Comparison of ENCODE assay signal across 8 mouse cellular contexts in genomic region chr9:85326292-85327241, GRCm38 (mm10). TPM values are rescaled to one million over a fixed set of nuclear protein-coding genes. Genes with fewer than 3 reads are reported as not detected.
DNase-seq lines count a peak whose midpoint lies in the region; ATAC-seq and TF ChIP-seq lines count a peak whose summit lies in the region.

No protein-coding gene starts in this region.

- ATAC-seq in liver, embryonic 15.5 days (ENCODE audit: insufficient read depth) = peak; percentile 46; the same call in 1 of the 2 replicates

- TF ChIP-seq EP300 in heart, adult 2 months (IDR thresholded peaks at IDR 0.05; ENCODE audit: insufficient read depth, low read depth, low read length) = no peak

- H3K4me3 ChIP-seq in layer of hippocampus, adult 2 months = peak overlapping the region; percentile 67
- H3K4me3 ChIP-seq in heart, adult 2 months = peak overlapping the region; percentile 54
- peak overlapping the region; percentile 69 for H3K4me3 ChIP-seq in liver, embryonic 15.5 days (replicated peaks)
- peak overlapping the region; percentile 70 for H3K4me3 ChIP-seq in testis, adult 2 months (ENCODE audit: control insufficient read depth, low read depth, low read length)

- peak overlapping the region; percentile 78 for H3K4me2 ChIP-seq in liver, embryonic 15.5 days

- TF ChIP-seq POLR2A in heart, adult 2 months (IDR thresholded peaks at IDR 0.05; ENCODE audit: insufficient read depth, low read depth, low read length) = no peak
- no peak for TF ChIP-seq POLR2A in testis, adult 2 months (IDR thresholded peaks at IDR 0.05; ENCODE audit: control insufficient read depth, low read depth, low read length)

- peak overlapping the region; percentile 59 for H3K9ac ChIP-seq in heart, adult 2 months (ENCODE audit: low read depth, low read length)
- peak overlapping the region; percentile 63 for H3K9ac ChIP-seq in liver, embryonic 15.5 days

- no peaks in the 10 kb centered on the region for H3K27me3 ChIP-seq in heart, adult 2 months (ENCODE audit: control insufficient read depth, insufficient read depth, low read length)
- H3K27me3 ChIP-seq in liver, embryonic 15.5 days = peaks cover 15% of the 10 kb centered on the region
- H3K27me3 ChIP-seq in testis, adult 2 months (ENCODE audit: control insufficient read depth, insufficient read depth, low read length) = no peaks in the 10 kb centered on the region

- no peak for TF ChIP-seq CTCF in layer of hippocampus, adult 2 months (conservative IDR thresholded peaks at IDR 0.05)
- TF ChIP-seq CTCF in heart, adult 2 months (IDR thresholded peaks at IDR 0.05) = no peak
- no peak for TF ChIP-seq CTCF in testis, adult 2 months (IDR thresholded peaks at IDR 0.05; ENCODE audit: control insufficient read depth, insufficient read depth, insufficient replicate concordance, low read depth, low read length)

- 1% methylated on average over 82 of the region's 88 CpGs for WGBS in heart, adult 2 months
- under 1% methylated on average over 88 of the region's 88 CpGs for WGBS in liver, embryonic 15.5 days (ENCODE audit: insufficient replicate concordance)

- no peaks in the 10 kb centered on the region for H3K4me1 ChIP-seq in heart, adult 2 months (ENCODE audit: control insufficient read depth, insufficient read depth, low read length)
- H3K4me1 ChIP-seq in liver, embryonic 15.5 days (replicated peaks) = peaks cover 20% of the 10 kb centered on the region
- H3K4me1 ChIP-seq in testis, adult 2 months (ENCODE audit: control insufficient read depth, insufficient read depth, low read length) = peaks cover 8% of the 10 kb centered on the region; the same call in 1 of the 2 replicates

- H3K36me3 ChIP-seq in heart, adult 2 months (ENCODE audit: control insufficient read depth, insufficient read depth, low read length) = peaks cover 11% of the 10 kb centered on the region
- 0 out of 2 replicates have a peak, but pooled peaks cover 5% of the 10 kb centered on the region for H3K36me3 ChIP-seq in liver, embryonic 15.5 days (replicated peaks)
- no peaks in the 10 kb centered on the region for H3K36me3 ChIP-seq in testis, adult 2 months (ENCODE audit: control insufficient read depth, insufficient read depth, low read length)

- no peak for DNase-seq in layer of hippocampus, adult 2 months (ENCODE audit: low spot score in 2 of 2)
- no peak for DNase-seq in layer of hippocampus, adult 9-10 months (ENCODE audit: low spot score)
- DNase-seq in embryo, embryonic 11 days = peak; percentile 75
- peak; percentile 74 to 79 for DNase-seq in heart, adult 2 months
- DNase-seq in kidney, adult 18-20 months = peak; percentile 53
- DNase-seq in natural killer cell, adult 2 months (ENCODE audit: low spot score in 2 of 2) = peak; percentile 13 to 31

- no peaks in the 10 kb centered on the region for H3K79me2 ChIP-seq in heart, adult 2 months (replicated peaks; ENCODE audit: control insufficient read depth, insufficient read depth, low read length)

- intact Hi-C loops in heart, adult 2 months (cut with DNase I) = loop anchor here (2.0 to 10.0 kb wide), 8 partner anchors 186 to 1369 kb away; no protein-coding TSS in a partner anchor

- H3K9me3 ChIP-seq in liver, embryonic 15.5 days (replicated peaks) = no peaks in the 10 kb centered on the region

- H3K27ac ChIP-seq in layer of hippocampus, adult 2 months = peak overlapping the region; percentile 46; the same call in 1 of the 2 replicates
- peak overlapping the region; percentile 91 for H3K27ac ChIP-seq in heart, adult 2 months
- H3K27ac ChIP-seq in liver, embryonic 15.5 days (replicated peaks) = peak overlapping the region; percentile 76
- H3K27ac ChIP-seq in testis, adult 2 months (ENCODE audit: control insufficient read depth, insufficient read depth, low read depth, low read length) = no peak overlapping the region

RNA-seq across cellular contexts. Expression of gene Tent5a, which starts 0.6 kb away (rescaled TPM):
- total RNA-seq in layer of hippocampus, adult 2 months (2021) = 1 to 10 TPM; 2.5 to 2.7 TPM
- total RNA-seq in heart, adult 2 months (2021) = 10 to 100 TPM; 11.0 to 12.5 TPM
- polyA plus RNA-seq in heart, adult 2 months (2012; rRNA removed) = 3.2 and 5.1 TPM in 2 replicates
- polyA plus RNA-seq in liver, embryonic 15.5 days (2015; fragmentation: Nextera tagmentation; extraction: Ambion mirVana) = 13.4 and 16.4 TPM in 2 replicates
- polyA plus RNA-seq in testis, adult 2 months (2012; rRNA removed) = 0.28 and 0.60 TPM in 2 replicates

RNA-seq across cellular contexts. Expression of gene Gm11114, which starts 14.0 kb away (rescaled TPM):
- total RNA-seq in layer of hippocampus, adult 2 months (2021) = not detected
- not detected for total RNA-seq in heart, adult 2 months (2021)
- not detected in 2 replicates for polyA plus RNA-seq in heart, adult 2 months (2012; rRNA removed)
- polyA plus RNA-seq in liver, embryonic 15.5 days (2015; fragmentation: Nextera tagmentation; extraction: Ambion mirVana) = not detected in 2 replicates
- not detected in 2 replicates for polyA plus RNA-seq in testis, adult 2 months (2012; rRNA removed)

Comparison
In these comparisons a context has a peak if more than half of its experiments do, and no peak if none do; other contexts are left out.
1. DNase-seq: peak in embryo, embryonic 11 days (single experiment), heart, adult 2 months (2 of 2), kidney, adult 18-20 months (single experiment) and natural killer cell, adult 2 months (2 of 2); none in layer of hippocampus, adult 2 months (0 of 2) and layer of hippocampus, adult 9-10 months (single experiment).
2. Peak in every context shown above with its lines, with median percentiles within 50 percentile points of each other: H3K4me3 ChIP-seq.